In genomic region chr5:77314206-77314605, GRCm38 (mm10) we compare ENCODE assay signal across 15 mouse cellular contexts.
"Had no signal": no experiment of that assay in that cellular context is flagged by ENCODE, and none has a peak within 500 bp of the region (broad histone marks: within the 10 kb centered on the region; RNA-seq: fewer than 3 reads in every experiment).

No protein-coding gene starts in this region.

- H3K9me3 ChIP-seq: megakaryocyte, embryonic 14.5 days; midbrain, embryonic 13.5 days; midbrain, embryonic 15.5 days; neural tube, embryonic 12.5 days; stomach, embryonic 15.5 days had no signal

- ATAC-seq: midbrain, embryonic 13.5 days; midbrain, embryonic 15.5 days had no signal

- H3K4me3 ChIP-seq: megakaryocyte, embryonic 14.5 days; midbrain, embryonic 13.5 days; midbrain, embryonic 15.5 days; neural tube, embryonic 12.5 days; stomach, embryonic 15.5 days had no signal

- H3K27ac ChIP-seq: macrophage; midbrain, embryonic 13.5 days; midbrain, embryonic 15.5 days; neural tube, embryonic 12.5 days; stomach, embryonic 15.5 days; stomach, postnatal 0 days had no signal

- H3K4me2 ChIP-seq: lung, embryonic 14.5 days; midbrain, embryonic 11.5 days; midbrain, embryonic 13.5 days; midbrain, embryonic 15.5 days; neural tube, embryonic 12.5 days; stomach, embryonic 15.5 days had no signal

- H3K9ac ChIP-seq: lung, embryonic 14.5 days; midbrain, embryonic 13.5 days; midbrain, embryonic 15.5 days; neural tube, embryonic 12.5 days; stomach, embryonic 15.5 days had no signal

- DNase-seq: lung, adult 18-20 months; lung, embryonic 14.5 days; lung, postnatal 10 days; lung, postnatal 36 days; right cerebral cortex, postnatal 14 days; thymus, adult 2 months; thymus, postnatal 36 days had no signal

- H3K27me3 ChIP-seq: megakaryocyte, embryonic 14.5 days; midbrain, embryonic 13.5 days; midbrain, embryonic 15.5 days; neural tube, embryonic 12.5 days; stomach, embryonic 15.5 days had no signal
